Mouse (Mus musculus) lung, embryonic 14.5 days (tissue): ENCODE measurements around the gene Fyb. TPM values are rescaled to one million over a fixed set of nuclear protein-coding genes. Genes with fewer than 3 reads are reported as not detected.
A peak's percentile ranks its signal among the peaks of the same experiment; 100 is the strongest.

ENCODE experiments used
- ATAC-seq: fragments of 200-750 bp; cut with Nextera tagmentation; 2 replicates; pipeline ENCODE4 v1.8.0; 2017; ENCODE audit warnings: mild to moderate bottlenecking, moderate TSS enrichment, moderate library complexity; ENCODE audit not compliant: insufficient read depth
- DNase-seq: peaks from one replicate; pipeline ENCODE4 v3.0.0-alpha.2; 2015
- H3K27ac ChIP-seq: fragments of 300-500 bp; sonication (generic); 2 replicates; pipeline ENCODE4 v1.5.1; 2014; ENCODE audit warnings: low read depth, mild to moderate bottlenecking, moderate library complexity
- H3K27me3 ChIP-seq: fragments of 300-500 bp; sonication (generic); 2 replicates; pipeline ENCODE4 v1.6.1; 2014; ENCODE audit warnings: low read length, control low read depth; ENCODE audit not compliant: insufficient read depth
- H3K36me3 ChIP-seq: fragments of 300-500 bp; sonication (generic); 2 replicates; pipeline ENCODE4 v1.6.1; 2014; ENCODE audit warnings: control low read depth; ENCODE audit not compliant: insufficient read depth
- H3K4me1 ChIP-seq: fragments of 300-500 bp; sonication (generic); 2 replicates; pipeline ENCODE4 v1.6.1; 2014; ENCODE audit warnings: antibody characterized with exemption, control low read depth; ENCODE audit not compliant: insufficient read depth
- H3K4me2 ChIP-seq: fragments of 300-500 bp; sonication (generic); 2 replicates; pipeline ENCODE4 v1.6.1; 2014; ENCODE audit warnings: mild to moderate bottlenecking
- H3K4me3 ChIP-seq: fragments of 300-500 bp; sonication (generic); 2 replicates; pipeline ENCODE4 v1.5.1; 2014; ENCODE audit warnings: low read depth, low read length
- H3K9ac ChIP-seq: fragments of 300-500 bp; sonication (generic); 2 replicates; pipeline ENCODE4 v1.6.1; 2014
- H3K9me3 ChIP-seq: fragments of 300-500 bp; sonication (generic); 2 replicates; pipeline ENCODE4 v1.6.1; 2016; ENCODE audit warnings: low read depth, low read length, control low read depth
- CTCF ChIP-seq: IDR thresholded peaks from 2 replicates; pipeline ENCODE4 v1.5.1; 2016; ENCODE audit warnings: antibody characterized with exemption, low read depth
- WGBS: fragments of 180-500 bp; shearing (Covaris S2); extraction: QIAGEN DNeasy Blood & Tissue Kit; methylation state at CpG from one replicate; pipeline ENCODE4 v1.1.7; 2014; 5-methylcytosine and 5-hydroxymethylcytosine counted together
- polyA plus RNA-seq: library from polyadenylated mRNA; unstranded; fragments of >200 nt; fragmentation: Nextera tagmentation; extraction: Ambion mirVana; gene quantifications from 2 replicates; pipeline ENCODE4 v1.2.1, GENCODE M21; 2014

Fyb gene
- polyA plus RNA-seq, 1 experiment from 2014 or later = 6.2 TPM

DNA sequence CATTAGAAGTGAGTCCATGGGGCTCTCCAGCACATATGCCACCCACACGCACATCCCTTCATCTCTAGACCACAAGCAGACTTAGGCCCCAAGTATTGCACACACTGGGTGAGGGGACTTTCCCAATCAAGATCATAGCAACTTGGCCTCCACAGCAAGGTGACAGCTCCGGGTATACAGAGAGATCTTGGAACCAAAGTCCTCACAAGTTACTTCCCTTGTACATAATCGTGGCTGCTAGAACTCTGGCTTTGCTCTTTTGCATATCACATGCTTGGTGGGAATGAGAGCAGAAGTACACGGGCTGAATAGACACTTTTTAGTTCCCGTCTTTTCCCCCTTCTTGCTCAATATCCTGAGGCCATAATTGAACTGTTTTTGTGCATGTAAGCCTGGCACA, 46.4 kb downstream of the Fyb start:
- WGBS = 66% methylated on average over 5 of the region's 5 CpGs

GRCm38 (mm10) chr15:6570164-6570861, 47.7 kb downstream of the Fyb start:
- ATAC-seq (no peak), DNase-seq (no peak)
- no peaks in the 10 kb centered on the region for H3K36me3 ChIP-seq
- no peaks in the 10 kb centered on the region for H3K4me1 ChIP-seq
- no peaks in the 10 kb centered on the region for H3K27me3 ChIP-seq
- no peak overlapping the region for H3K9ac ChIP-seq
- 85% methylated on average over 2 of the region's 2 CpGs for WGBS
- TF ChIP-seq CTCF = no peak
- H3K4me3 ChIP-seq = no peak overlapping the region
- H3K27ac ChIP-seq = no peak overlapping the region
- H3K4me2 ChIP-seq = no peak overlapping the region
- H3K9me3 ChIP-seq = no peaks in the 10 kb centered on the region

More for the DNA sequence above, 46.4 kb downstream of the Fyb start:
- Histone ChIP-seq H3K36me3 (no peaks in the 10 kb centered on the region), H3K4me1 (0 out of 2 replicates have a peak, but pooled peaks cover 2% of the 10 kb centered on the region), H3K9ac (no peak overlapping the region), H3K27me3 (no peaks in the 10 kb centered on the region), H3K27ac (no peak overlapping the region), H3K9me3 (no peaks in the 10 kb centered on the region), H3K4me2 (no peak overlapping the region), H3K4me3 (no peak overlapping the region)
- no peak for ATAC-seq
- no peak for DNase-seq
- TF ChIP-seq CTCF = no peak

DNA sequence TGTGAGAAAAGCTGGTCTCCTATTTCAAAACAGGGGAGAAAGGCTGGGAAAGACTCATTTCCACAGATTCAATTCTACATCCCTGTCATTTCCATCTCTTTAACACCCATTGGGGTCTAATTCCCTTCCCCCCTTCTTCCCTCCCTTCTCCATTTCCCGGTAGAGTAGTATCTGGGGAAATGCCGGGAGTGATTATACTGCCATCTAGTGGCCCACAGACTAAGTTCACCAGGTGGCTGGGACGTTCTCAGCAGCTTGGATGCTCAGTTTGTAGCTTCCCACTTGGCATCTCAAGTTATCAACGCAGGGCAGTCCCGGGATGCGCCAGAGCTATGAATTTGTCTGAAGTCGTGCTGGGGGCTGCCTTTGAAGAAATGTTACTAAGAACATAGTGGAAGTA, 48.2 kb downstream of the Fyb start:
- ATAC-seq = peak; percentile 82
- WGBS = 5% methylated on average over 7 of the region's 7 CpGs

DNA sequence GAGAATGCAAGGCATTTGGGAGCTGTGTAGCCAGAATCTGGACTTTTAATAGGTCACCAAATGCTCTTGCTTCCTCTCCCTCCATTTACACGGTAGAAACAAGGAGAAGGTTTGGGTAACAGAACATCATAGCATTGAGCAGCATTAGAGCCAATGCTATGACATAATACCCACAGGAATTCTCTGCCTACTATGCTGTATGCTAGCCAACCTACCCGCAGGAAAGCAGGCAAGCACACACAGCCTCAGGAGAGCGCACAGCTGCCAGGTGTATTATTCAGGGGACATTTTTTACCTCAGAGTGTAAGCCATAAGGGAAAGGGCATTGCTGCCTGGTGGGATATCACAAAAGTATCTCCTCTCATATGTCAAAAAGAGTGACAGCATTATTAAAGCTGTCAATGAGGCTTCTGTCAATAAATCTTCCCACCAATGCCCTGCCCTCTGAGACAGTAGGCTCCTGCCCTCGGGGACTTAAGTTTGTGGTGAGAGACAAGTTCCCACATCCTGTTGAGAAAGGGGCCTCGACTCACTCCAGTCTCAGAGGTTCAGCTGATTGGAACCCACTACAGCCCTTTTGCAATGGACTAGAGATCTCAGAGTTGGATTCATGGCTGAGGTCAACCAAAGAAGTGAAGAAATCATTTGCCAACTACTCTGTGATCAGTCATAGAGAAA, 51.8 kb downstream of the Fyb start:
- 34% methylated on average over 5 of the region's 5 CpGs for WGBS
- no peak for TF ChIP-seq CTCF
- Histone ChIP-seq H3K9me3 (no peaks in the 10 kb centered on the region), H3K4me3 (no peak overlapping the region), H3K4me2 (no peak overlapping the region), H3K27me3 (no peaks in the 10 kb centered on the region), H3K36me3 (no peaks in the 10 kb centered on the region), H3K4me1 (no peaks in the 10 kb centered on the region), H3K9ac (no peak overlapping the region), H3K27ac (no peak overlapping the region)
- DNase-seq (no peak), ATAC-seq (peak; percentile 58; the same call in 1 of the 2 replicates)

More for the DNA sequence above, 48.2 kb downstream of the Fyb start:
- Histone ChIP-seq H3K4me3 (no peak overlapping the region), H3K4me1 (no peaks in the 10 kb centered on the region), H3K4me2 (no peak overlapping the region), H3K36me3 (no peaks in the 10 kb centered on the region), H3K9me3 (no peaks in the 10 kb centered on the region), H3K27me3 (no peaks in the 10 kb centered on the region), H3K9ac (no peak overlapping the region), H3K27ac (no peak overlapping the region)
- TF ChIP-seq CTCF = peak; percentile 91
- peak; percentile 91 for DNase-seq

DNA sequence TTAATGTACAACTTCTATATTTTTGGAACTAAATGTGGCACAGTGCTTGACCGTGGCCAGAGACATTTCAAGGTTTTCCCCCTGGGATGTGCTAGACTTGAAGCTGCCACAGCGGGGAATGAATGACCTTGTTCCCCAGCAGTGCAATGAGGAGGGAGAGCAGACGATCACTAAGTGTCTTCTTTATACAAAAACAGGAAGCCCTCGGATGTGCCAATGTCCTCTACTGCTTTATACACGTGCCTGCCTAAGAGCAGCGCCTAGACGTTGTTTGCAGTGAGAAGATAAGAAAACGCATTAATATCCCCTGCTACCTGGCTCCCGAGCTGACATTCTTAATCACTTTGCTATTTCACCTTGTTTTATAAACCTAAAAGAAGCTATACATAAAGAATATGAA, 55.3 kb downstream of the Fyb start:
- Histone ChIP-seq H3K36me3 (no peaks in the 10 kb centered on the region), H3K9me3 (no peaks in the 10 kb centered on the region)

GRCm38 (mm10) chr15:6578654-6579053, 56.0 kb downstream of the Fyb start:
- H3K4me1 ChIP-seq = 0 out of 2 replicates have a peak, but pooled peaks cover 2% of the 10 kb centered on the region
- no peaks in the 10 kb centered on the region for H3K9me3 ChIP-seq
- H3K27ac ChIP-seq = no peak overlapping the region
- no peaks in the 10 kb centered on the region for H3K36me3 ChIP-seq
- H3K27me3 ChIP-seq = no peaks in the 10 kb centered on the region
- no peak for TF ChIP-seq CTCF
- 86% methylated on average over 2 of the region's 2 CpGs for WGBS
- DNase-seq (no peak), ATAC-seq (no peak)
- H3K4me2 ChIP-seq = no peak overlapping the region
- no peak overlapping the region for H3K9ac ChIP-seq
- H3K4me3 ChIP-seq = no peak overlapping the region

More for the DNA sequence above, 55.3 kb downstream of the Fyb start:
- ATAC-seq (no peak), DNase-seq (no peak)
- Histone ChIP-seq H3K27me3 (no peaks in the 10 kb centered on the region), H3K4me3 (no peak overlapping the region), H3K4me1 (0 out of 2 replicates have a peak, but pooled peaks cover 2% of the 10 kb centered on the region), H3K4me2 (no peak overlapping the region), H3K9ac (no peak overlapping the region), H3K27ac (no peak overlapping the region)
- WGBS = 25% methylated on average over 9 of the region's 9 CpGs
- no peak for TF ChIP-seq CTCF

DNA sequence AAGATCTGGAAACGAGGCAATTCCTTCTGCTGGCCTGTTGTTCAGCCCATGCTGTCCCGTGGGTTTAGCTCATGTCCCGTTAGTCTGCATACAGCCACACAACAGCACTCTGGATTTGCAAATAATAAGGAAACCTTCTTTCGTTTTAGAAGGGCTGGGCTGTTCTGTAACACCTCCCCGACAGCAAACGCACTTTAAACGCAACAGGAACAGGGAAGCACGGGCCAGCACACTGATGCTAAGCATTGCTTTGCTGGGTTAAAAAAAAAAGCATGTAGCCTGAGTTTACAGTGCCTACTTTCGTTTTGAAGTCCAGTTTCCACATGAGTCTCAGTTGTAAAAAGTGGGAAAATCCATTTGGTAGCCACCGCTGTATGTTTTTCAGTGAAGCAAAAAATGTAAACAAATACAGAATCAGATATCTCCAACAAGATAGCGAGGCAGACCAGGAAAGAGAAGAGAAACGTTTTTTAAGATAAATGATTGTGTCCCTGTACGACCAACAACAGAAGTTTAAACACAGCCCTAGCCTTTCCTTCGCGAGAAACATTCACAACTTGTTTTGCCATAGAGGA, 56.6 kb downstream of the Fyb start:
- Histone ChIP-seq H3K36me3 (no peaks in the 10 kb centered on the region), H3K27me3 (no peaks in the 10 kb centered on the region), H3K9ac (0 out of 2 replicates have a peak overlapping the region, but pooled peaks have one; percentile 3), H3K4me3 (peak overlapping the region; percentile 5), H3K4me1 (0 out of 2 replicates have a peak, but pooled peaks cover 2% of the 10 kb centered on the region), H3K27ac (no peak overlapping the region), H3K9me3 (no peaks in the 10 kb centered on the region), H3K4me2 (peak overlapping the region; percentile 53)
- TF ChIP-seq CTCF = no peak
- WGBS = 29% methylated on average over 15 of the region's 15 CpGs
- ATAC-seq = no peak
- DNase-seq = peak; percentile 30
